Mouse (Mus musculus): ENCODE measurements around the gene Klhdc3. TPM values are rescaled to one million over a fixed set of nuclear protein-coding genes. Genes with fewer than 3 reads are reported as not detected.
A peak's percentile ranks its signal among the peaks of the same experiment; 100 is the strongest.

The Klhdc3 gene
- polyA plus RNA-seq, 1 experiment from 2014 or later, result 61.4 TPM

DNA sequence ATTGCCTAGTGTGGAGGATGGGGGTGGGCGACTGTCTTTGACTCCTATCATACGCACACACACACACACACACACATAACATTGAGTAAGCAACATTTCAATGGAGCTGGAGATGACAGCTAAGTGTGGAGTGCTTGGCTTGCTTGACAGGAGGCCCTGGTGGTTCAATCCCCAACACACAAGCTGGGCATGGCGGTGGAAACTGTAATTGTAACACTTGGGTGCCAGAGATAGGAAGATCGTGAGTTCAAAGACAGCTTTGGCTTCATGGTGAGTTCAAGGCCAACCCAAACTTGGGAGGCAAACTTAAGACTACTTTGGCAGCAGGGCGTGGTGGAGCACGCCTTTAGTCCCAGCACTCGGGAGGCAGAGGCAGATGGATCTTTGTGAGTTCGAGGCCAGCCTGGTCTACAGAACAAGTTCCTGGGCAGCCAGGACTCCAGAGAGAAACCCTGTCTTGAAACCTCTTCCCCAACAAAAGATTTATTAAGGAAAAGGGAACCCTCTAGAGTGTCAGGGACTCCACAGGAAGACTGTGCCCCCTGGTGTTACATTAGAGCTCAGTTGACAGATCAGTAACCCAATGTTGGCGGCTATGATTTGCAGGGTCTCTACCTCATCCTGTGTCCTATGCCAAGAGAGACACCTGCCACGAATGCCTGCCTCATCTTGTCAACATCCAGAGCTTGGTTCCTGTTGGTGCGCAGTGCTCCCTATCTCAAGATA, 34.2 kb upstream of the Klhdc3 start:
- no peak for DNase-seq (ENCODE audit: low read depth, low spot score)
- TF ChIP-seq CTCF (IDR thresholded peaks at IDR 0.05), result no peak
- POLR2A ChIA-PET, result interaction anchor here (0.6 to 1.3 kb wide), 6 partner anchors 10 to 70 kb away, joined by 3 to 11 read pairs (median 4); partner anchors contain the start of genes Klhdc3 and Ppp2r5d
- in situ Hi-C loops (cut with MboI; ENCODE audit: low pct_unique_long_range_greater_than_20kb), result loop anchor here (5.0 kb wide), 1 partner anchor 63 kb away; the partner anchor contains the start of gene Cul7
- no peak for ATAC-seq
- CTCF ChIA-PET, result interaction anchor here (1.1 to 3.2 kb wide), 3 partner anchors 9 to 70 kb away, joined by 3 to 21 read pairs (median 7); partner anchors contain the start of gene Mea1
- H3K27me3 ChIP-seq, result no peaks in the 10 kb centered on the region

DNA sequence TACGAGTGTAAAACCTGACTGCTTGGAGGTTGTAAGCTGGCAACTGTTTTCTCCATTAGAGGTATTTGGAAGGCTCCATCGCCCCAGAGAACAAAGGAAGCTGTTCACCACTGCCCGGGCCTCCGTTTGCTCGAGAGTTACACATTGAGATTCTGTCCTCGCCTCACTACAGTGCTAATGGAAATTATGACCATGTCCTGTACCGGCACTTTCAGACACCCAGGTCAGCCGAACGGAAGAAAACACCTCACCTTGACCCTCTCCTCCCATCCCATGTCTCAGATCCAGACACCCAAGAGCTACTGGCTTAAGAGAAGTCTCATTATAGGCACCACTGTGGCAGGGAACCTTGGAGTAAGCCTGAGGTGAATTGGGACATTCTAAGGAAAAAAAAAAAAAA, 33.1 kb upstream of the Klhdc3 start:
- POLR2A ChIA-PET, result interaction anchor here (1.2 to 1.3 kb wide), 5 partner anchors 9 to 69 kb away, joined by 3 to 11 read pairs (median 5); partner anchors contain the start of genes Klhdc3 and Ppp2r5d
- no peak for TF ChIP-seq CTCF (IDR thresholded peaks at IDR 0.05)

DNA sequence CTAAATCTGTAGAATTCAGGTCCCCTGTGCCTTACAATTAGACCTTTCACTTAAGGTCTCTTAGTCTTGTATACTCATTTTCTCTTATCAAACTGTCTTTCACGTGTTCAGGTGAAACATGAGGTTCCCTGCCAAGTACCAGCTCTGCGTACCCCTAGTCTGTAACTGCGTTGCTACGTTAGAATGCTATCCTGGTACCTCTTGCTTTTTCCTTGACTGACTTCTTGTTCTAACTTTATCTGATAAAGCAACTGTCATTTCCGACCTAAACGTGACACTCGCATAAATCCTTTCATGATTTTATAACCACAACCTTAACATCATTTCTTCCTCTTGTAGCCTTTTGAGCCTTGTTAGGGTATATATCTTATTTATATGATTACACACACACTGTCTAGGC, 31.7 kb upstream of the Klhdc3 start:
- POLR2A ChIA-PET, result interaction anchor here (0.6 to 1.6 kb wide), 5 partner anchors 10 to 444 kb away, joined by 3 to 4 read pairs (median 3); no protein-coding TSS in a partner anchor
- in situ Hi-C loops (cut with MboI; ENCODE audit: low pct_unique_long_range_greater_than_20kb), result loop anchor here (5.0 kb wide), 1 partner anchor 60 kb away; the partner anchor contains the start of gene Cul7

More for the DNA sequence above, 33.1 kb upstream of the Klhdc3 start:
- H3K27me3 ChIP-seq, result no peaks in the 10 kb centered on the region
- in situ Hi-C loops (cut with MboI; ENCODE audit: low pct_unique_long_range_greater_than_20kb), result loop anchor here (5.0 kb wide), 1 partner anchor 62 kb away; the partner anchor contains the start of gene Cul7
- no peak for DNase-seq (ENCODE audit: low read depth, low spot score)
- CTCF ChIA-PET, result interaction anchor here (2.1 to 3.2 kb wide), 2 partner anchors 10 to 69 kb away, joined by 7 to 21 read pairs; no protein-coding TSS in a partner anchor
- no peak for ATAC-seq

DNA sequence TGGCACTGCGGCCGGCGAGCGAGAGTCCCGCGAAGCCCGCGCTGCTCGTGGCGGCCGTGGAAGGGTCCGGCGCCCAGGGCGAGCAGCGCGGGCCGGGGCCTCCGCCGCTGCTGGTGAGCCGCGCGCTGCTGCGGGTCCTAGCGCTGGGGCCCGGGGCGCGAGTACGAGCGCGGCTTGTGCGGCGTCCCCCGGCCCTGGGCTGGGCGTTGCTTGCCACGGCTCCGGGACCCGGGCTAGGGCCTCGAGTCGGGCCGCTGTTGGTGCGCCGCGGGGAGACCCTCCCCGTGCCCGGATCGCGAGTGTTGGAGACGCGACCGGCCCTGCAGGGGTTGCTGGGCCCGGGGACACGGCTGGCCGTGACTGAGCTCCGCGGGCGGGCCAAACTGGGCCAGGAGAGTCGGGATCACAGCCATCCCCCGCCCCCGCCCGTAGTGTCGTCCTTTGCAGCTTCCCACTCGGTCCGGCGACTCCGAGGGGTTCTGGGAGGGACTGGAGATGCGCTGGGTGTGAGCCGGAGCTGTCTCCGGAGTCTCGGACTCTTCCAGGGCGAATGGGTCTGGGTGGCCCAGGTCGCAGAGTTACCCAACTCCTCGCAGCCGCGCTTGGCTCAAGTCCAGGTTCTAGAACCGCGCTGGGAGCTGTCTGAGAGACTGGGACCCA, 31.0 kb upstream of the Klhdc3 start:
- peak; percentile 8 for ATAC-seq
- CTCF ChIA-PET, result no interaction called here

More for the DNA sequence above, 31.7 kb upstream of the Klhdc3 start:
- no peak for TF ChIP-seq CTCF (IDR thresholded peaks at IDR 0.05)
- DNase-seq (ENCODE audit: low read depth, low spot score), result no peak
- CTCF ChIA-PET, result no interaction called here
- no peak for ATAC-seq
- no peaks in the 10 kb centered on the region for H3K27me3 ChIP-seq

DNA sequence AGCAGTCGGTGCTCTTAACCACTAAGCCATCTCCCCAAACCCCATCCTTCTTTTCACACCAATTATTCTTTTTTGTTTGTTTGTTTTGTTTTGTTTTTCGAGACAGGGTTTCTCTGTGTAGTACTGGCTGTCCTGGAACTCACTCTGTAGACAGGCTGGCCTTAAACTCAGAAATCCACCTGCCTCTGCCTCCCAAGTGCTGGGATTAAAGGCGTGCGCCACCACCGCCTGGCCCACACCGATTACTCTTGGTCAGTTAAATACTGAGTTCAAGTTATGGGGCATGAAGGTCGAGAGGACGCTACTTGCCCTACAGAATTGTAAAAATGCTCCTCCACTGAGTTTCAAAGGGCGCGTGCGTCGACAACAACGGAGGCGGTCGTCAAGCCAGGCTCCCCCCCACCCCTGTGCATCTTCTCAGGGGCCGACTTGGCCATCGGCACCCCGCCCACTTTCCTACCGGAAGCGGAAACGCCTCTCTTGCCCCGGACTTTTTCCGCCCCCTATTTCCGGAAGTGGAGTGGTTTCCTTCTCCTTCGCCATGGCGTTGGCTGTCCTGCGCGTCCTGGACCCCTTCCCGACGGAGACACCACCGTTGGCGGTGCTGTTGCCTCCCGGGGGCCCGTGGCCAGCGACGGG, 30.4 kb upstream of the Klhdc3 start, which contains the start of gene Pex6:
Gene Pex6 (plus strand): TSS at position 505 of the 639 bp plus-strand sequence.
- H3K27me3 ChIP-seq, result no peaks in the 10 kb centered on the region
- POLR2A ChIA-PET, result interaction anchor here (0.6 kb wide), 1 partner anchor 174 kb away, joined by 5 read pairs; no protein-coding TSS in a partner anchor
- peak; percentile 75 for ATAC-seq
- CTCF ChIA-PET, result no interaction called here
- in situ Hi-C loops (cut with MboI; ENCODE audit: low pct_unique_long_range_greater_than_20kb), result loop anchor here (5.0 kb wide), 1 partner anchor 59 kb away; the partner anchor contains the start of gene Cul7
- TF ChIP-seq CTCF (IDR thresholded peaks at IDR 0.05), result no peak
- DNase-seq (ENCODE audit: low read depth, low spot score), result peak; percentile 46

More for the DNA sequence above, 31.0 kb upstream of the Klhdc3 start:
- TF ChIP-seq CTCF (IDR thresholded peaks at IDR 0.05), result no peak
- in situ Hi-C loops (cut with MboI; ENCODE audit: low pct_unique_long_range_greater_than_20kb), result loop anchor here (5.0 kb wide), 1 partner anchor 59 kb away; the partner anchor contains the start of gene Cul7
- no peaks in the 10 kb centered on the region for H3K27me3 ChIP-seq
- POLR2A ChIA-PET, result interaction anchor here (0.6 to 1.6 kb wide), 6 partner anchors 11 to 444 kb away, joined by 3 to 5 read pairs (median 3); no protein-coding TSS in a partner anchor
- no peak for DNase-seq (ENCODE audit: low read depth, low spot score)

DNA sequence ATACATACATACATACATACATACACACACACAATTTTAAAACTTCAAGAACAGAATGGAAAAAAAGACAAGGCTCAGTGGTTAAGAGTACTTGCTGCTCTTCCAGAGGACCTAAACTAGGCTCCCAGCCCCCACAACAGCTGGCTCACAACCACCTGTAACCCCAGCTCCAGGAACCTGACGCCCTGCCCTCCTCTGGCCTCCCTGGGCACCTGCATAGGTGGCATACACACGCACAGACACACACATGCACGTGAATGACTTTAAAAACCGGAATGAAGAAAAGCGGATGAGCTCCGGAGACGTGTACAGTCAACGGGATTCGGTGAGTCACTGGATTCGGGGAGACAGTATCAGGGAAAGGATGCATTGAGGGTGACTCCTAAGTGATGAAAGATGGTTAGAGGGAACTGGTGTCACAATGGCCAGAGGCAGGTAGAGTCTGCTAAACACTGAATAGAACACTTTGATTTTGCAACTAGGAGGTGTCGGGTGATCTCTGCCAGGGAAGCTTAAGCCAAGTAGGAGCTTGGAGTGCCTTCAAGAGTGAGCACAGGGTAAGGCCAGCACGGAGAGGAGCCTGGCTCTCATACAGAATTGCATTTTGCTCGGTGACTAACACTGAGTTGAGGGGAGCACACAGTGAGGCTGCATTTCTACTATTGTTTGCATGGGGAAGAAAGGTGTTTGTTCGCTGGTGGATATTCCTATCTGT, 25.8 kb upstream of the Klhdc3 start:
- ATAC-seq (no peak), DNase-seq (ENCODE audit: low read depth, low spot score) (no peak)
- H3K27me3 ChIP-seq, result no peaks in the 10 kb centered on the region
- POLR2A ChIA-PET, result interaction anchor here (1.7 kb wide), 1 partner anchor 26 kb away, joined by 4 read pairs; the partner anchor contains the start of gene Klhdc3
- CTCF ChIA-PET, result no interaction called here
- in situ Hi-C loops (cut with MboI; ENCODE audit: low pct_unique_long_range_greater_than_20kb), result no loop called here
- TF ChIP-seq CTCF (IDR thresholded peaks at IDR 0.05), result no peak

DNA sequence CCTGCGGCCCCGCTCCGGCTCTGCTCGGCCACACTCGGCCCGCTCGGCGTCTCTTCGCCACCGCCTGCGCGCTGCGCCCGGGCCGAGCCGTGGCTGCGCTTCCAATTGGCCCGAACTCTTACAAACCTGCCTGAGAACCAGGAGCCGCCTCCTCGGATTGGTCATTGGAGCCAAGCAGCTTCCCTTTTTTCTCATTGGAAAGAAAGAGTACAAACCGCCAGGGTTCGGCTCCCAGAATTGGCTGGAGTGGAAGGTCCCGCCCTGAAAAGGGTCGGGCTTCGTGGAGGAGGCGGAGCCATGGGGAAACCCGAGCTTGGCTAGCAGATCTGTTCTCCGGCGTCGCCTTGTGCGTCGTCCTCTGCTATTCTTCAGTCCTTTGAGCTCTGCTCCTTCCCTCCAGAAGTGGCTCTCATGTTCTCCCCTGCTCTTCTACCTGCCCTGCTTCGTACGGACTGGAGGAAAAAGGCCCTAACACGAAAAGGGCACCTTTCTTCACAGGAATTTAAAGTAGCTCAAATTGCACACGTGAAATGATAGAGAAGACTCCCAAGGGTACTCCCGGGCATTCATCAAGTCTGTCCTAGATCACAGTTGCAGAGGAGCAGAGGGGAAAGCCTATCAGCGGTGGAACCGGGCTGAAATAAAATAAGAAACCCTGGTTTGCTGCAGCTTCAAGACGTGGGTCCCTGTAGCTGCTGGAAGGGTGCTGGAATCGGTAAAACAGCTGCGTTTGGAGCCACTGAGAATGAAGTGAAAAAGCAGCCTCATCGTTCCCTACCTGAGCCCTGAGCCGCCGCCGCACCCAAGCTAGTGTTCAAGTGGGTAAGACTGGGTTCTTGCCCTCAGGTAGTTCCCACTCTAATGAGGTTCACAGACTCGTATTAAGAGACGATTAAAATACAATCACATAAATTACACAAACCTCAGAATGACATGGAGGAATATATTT, 24.4 kb upstream of the Klhdc3 start, which contains the start of gene Ppp2r5d:
Gene Ppp2r5d (minus strand): TSS at position 225 of the 949 bp plus-strand sequence.
- POLR2A ChIA-PET, result interaction anchor here (0.9 to 1.7 kb wide), 7 partner anchors 8 to 39 kb away, joined by 3 to 8 read pairs (median 3); partner anchors contain the start of gene Klhdc3
- no peak for TF ChIP-seq CTCF (IDR thresholded peaks at IDR 0.05)
- in situ Hi-C loops (cut with MboI; ENCODE audit: low pct_unique_long_range_greater_than_20kb), result no loop called here
- DNase-seq (ENCODE audit: low read depth, low spot score) (peak; percentile 93), ATAC-seq (peak; percentile 92)
- no peaks in the 10 kb centered on the region for H3K27me3 ChIP-seq
- CTCF ChIA-PET, result interaction anchor here (1.0 to 1.3 kb wide), 3 partner anchors 8 to 36 kb away, joined by 3 to 4 read pairs (median 3); no protein-coding TSS in a partner anchor

All from Patski (cell line).